Comparison of ENCODE assay signal across 23 mouse cellular contexts in genomic region chr14:48722763-48723162, GRCm38 (mm10). TPM values are rescaled to one million over a fixed set of nuclear protein-coding genes. Genes with fewer than 3 reads are reported as not detected.
DNase-seq lines count a peak whose midpoint lies in the region; ATAC-seq lines count a peak whose summit lies in the region.
"Had no signal": no experiment of that assay in that cellular context is flagged by ENCODE, and none has a peak within 500 bp of the region (broad histone marks: within the 10 kb centered on the region; RNA-seq: fewer than 3 reads in every experiment).

No protein-coding gene starts in this region.

- no peak overlapping the region for H3K9ac ChIP-seq in midbrain, embryonic 11.5 days (ENCODE audit: low read length)
- H3K9ac ChIP-seq: embryonic facial prominence, embryonic 13.5 days; embryonic facial prominence, embryonic 15.5 days; forebrain, embryonic 12.5 days had no signal

- no peaks in the 10 kb centered on the region for H3K27me3 ChIP-seq in midbrain, embryonic 10.5 days (ENCODE audit: low read depth, poor library complexity, severe bottlenecking)
- no peaks in the 10 kb centered on the region for H3K27me3 ChIP-seq in midbrain, embryonic 11.5 days (ENCODE audit: control insufficient read depth, insufficient read depth, low read length)
- H3K27me3 ChIP-seq: embryonic facial prominence, embryonic 13.5 days; embryonic facial prominence, embryonic 15.5 days had no signal

- no peak overlapping the region for H3K4me3 ChIP-seq in midbrain, embryonic 10.5 days
- H3K4me3 ChIP-seq in midbrain, embryonic 11.5 days (ENCODE audit: low read depth, low read length) = no peak overlapping the region
- H3K4me3 ChIP-seq: embryonic facial prominence, embryonic 13.5 days; embryonic facial prominence, embryonic 15.5 days; erythroblast, embryonic 14.5 days; forebrain, embryonic 12.5 days had no signal

- DNase-seq in midbrain, embryonic 10.5 days (ENCODE audit: low spot score) = no peak
- DNase-seq in midbrain, embryonic 11.5 days (ENCODE audit: low spot score, missing footprints) = no peak
- DNase-seq in ES-CJ7 (ENCODE audit: low read depth, low spot score) (peak; percentile 44), MN1 (ENCODE audit: low spot score) (no peak)
- no peak for DNase-seq in left cerebral cortex, adult 9 months (ENCODE audit: low spot score in 2 of 2)
- DNase-seq: adrenal gland, adult 2 months; adrenal gland, postnatal 10 days; adrenal gland, postnatal 25 days; cerebellum, adult 11 months; cerebellum, adult 18-20 months; cerebellum, adult 8-10 months; cerebellum, adult 9-11 months; cerebellum, postnatal 14 days; cerebellum, postnatal 36 days; embryo, embryonic 11 days had no signal

- no peaks in the 10 kb centered on the region for H3K9me3 ChIP-seq in midbrain, embryonic 10.5 days (replicated peaks)
- H3K9me3 ChIP-seq in midbrain, embryonic 11.5 days (ENCODE audit: control insufficient read depth, low read length) = no peaks in the 10 kb centered on the region
- H3K9me3 ChIP-seq: embryonic facial prominence, embryonic 13.5 days; embryonic facial prominence, embryonic 15.5 days; forebrain, embryonic 12.5 days had no signal

- peaks cover 55% of the 10 kb centered on the region for H3K36me3 ChIP-seq in midbrain, embryonic 10.5 days
- H3K36me3 ChIP-seq in midbrain, embryonic 11.5 days (ENCODE audit: control insufficient read depth, insufficient read depth, low read length) = no peaks in the 10 kb centered on the region
- H3K36me3 ChIP-seq: embryonic facial prominence, embryonic 13.5 days; embryonic facial prominence, embryonic 15.5 days; forebrain, embryonic 12.5 days had no signal

- peak overlapping the region; percentile 18; the same call in 1 of the 2 replicates for H3K27ac ChIP-seq in midbrain, embryonic 10.5 days (replicated peaks)
- H3K27ac ChIP-seq in midbrain, embryonic 11.5 days (ENCODE audit: low read depth, low read length) = no peak overlapping the region
- H3K27ac ChIP-seq: embryonic facial prominence, embryonic 13.5 days; embryonic facial prominence, embryonic 15.5 days; forebrain, embryonic 12.5 days had no signal

- H3K4me2 ChIP-seq in midbrain, embryonic 11.5 days = no peak overlapping the region
- H3K4me2 ChIP-seq: embryonic facial prominence, embryonic 13.5 days; embryonic facial prominence, embryonic 15.5 days; forebrain, embryonic 12.5 days had no signal

- WGBS in midbrain, embryonic 10.5 days = 43% methylated on average over 4 of the region's 4 CpGs
- 50% methylated on average over 4 of the region's 4 CpGs for WGBS in midbrain, embryonic 11.5 days

- no peak for ATAC-seq in midbrain, embryonic 11.5 days (ENCODE audit: low FRiP score)
- ATAC-seq: forebrain, embryonic 14.5 days; forebrain, embryonic 16.5 days; Patski had no signal

- H3K4me1 ChIP-seq in midbrain, embryonic 10.5 days = peaks cover 8% of the 10 kb centered on the region
- no peaks in the 10 kb centered on the region for H3K4me1 ChIP-seq in midbrain, embryonic 11.5 days (ENCODE audit: control insufficient read depth, insufficient read depth, low read length)
- H3K4me1 ChIP-seq: embryonic facial prominence, embryonic 13.5 days; embryonic facial prominence, embryonic 15.5 days; forebrain, embryonic 12.5 days had no signal

RNA-seq across cellular contexts. Expression of gene Otx2, which starts 49.1 kb away (rescaled TPM):
- polyA plus RNA-seq in midbrain, embryonic 10.5 days (2016; fragmentation: Nextera tagmentation; extraction: Ambion mirVana) = 149 and 169 TPM in 2 replicates
- 229 and 230 TPM in 2 replicates for polyA plus RNA-seq in midbrain, embryonic 11.5 days (2014; fragmentation: Nextera tagmentation; extraction: Ambion mirVana)
- polyA plus RNA-seq: adrenal gland, adult 2 months; C2C12; erythroblast, embryonic 14.5 days; Patski had no signal
